Mouse (Mus musculus): ENCODE data around the gene Xrn2.
A peak's percentile ranks its signal among the peaks of the same experiment; 100 is the strongest.

DNA sequence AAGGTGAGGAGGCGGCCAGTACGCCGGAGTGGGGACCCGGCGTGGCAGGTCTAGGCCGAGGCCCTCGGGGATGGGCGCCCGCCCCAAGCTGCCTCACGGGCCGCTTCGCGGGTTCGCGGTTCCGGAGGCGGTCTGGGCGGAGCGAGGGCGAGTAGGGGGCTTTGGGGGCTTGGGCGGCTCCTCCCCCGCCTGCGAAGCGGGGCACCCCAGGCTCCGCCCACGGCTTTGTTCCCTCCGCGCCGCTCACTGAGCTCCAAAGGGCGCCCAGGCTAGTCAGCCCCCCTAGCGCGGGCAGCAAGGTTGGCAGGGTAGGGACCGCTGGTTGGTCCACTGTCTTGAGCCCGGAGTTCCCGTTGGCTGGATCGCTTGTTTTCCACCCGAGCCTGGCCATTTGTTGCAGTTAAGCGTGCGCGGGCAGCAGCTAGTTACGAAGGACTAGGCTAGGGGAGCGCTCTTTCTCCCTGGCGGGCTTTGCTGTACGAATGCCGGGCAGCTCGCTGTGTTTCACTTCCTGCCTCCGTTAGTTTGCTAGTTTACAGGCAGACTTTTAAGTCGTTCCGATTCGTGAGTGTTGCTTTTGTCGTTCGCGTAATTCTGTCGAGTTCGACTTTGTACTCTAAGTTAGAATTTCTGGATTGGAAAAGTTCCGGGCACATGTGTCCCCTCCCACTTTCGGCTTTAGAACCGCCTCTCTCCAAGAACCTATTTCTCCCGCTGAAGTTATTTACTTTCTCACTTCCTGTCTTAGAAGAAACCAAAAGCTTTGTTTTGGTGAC is 586 bp downstream of the Xrn2 start:
- no peak for TF ChIP-seq CTCF (IDR thresholded peaks at IDR 0.05)
- peak; percentile 39; the same call in 1 of the 2 replicates for TF ChIP-seq EP300 (IDR thresholded peaks at IDR 0.05)

Measured in lung, postnatal 0 days (tissue).